Mouse (Mus musculus): Measurements from ENCODE around the gene Slc25a21.

Gene Slc25a21

DNA sequence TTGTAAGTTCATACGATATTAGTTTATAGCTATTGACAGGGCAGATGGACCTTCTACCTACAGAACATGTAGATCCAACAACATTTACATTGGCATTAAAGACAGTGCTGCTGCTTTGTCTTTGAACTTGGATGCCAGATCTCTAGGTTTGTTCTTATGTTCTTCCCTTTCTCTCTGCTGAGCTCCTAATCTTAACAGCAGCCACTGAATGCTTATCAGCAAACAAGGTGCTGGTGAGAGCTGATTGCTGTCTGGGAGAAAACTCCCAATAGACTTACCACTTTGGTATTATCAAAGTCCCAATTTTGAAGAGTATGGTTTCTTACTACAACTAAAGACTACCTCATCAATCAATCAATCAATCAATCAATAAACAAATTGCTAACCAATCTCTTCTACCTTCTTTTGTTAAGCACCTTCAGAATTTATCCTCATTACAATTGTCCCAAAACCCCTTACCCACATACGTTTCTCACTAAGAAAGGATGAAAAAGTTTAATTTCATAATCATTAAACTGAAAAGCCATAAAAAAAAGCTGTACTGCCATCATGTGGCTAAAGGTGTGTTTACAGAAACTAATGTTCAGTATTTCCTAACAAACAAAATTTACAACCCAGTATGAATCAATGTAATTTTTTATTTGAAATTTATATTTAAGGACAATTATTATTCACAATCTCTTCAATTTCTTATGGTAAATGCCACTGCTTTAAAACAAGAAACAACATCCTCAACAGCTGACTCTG lies 12.7 kb downstream of the Slc25a21 start:
- DNase-seq (ENCODE audit: low spot score in 2 of 2), result no peak

DNA sequence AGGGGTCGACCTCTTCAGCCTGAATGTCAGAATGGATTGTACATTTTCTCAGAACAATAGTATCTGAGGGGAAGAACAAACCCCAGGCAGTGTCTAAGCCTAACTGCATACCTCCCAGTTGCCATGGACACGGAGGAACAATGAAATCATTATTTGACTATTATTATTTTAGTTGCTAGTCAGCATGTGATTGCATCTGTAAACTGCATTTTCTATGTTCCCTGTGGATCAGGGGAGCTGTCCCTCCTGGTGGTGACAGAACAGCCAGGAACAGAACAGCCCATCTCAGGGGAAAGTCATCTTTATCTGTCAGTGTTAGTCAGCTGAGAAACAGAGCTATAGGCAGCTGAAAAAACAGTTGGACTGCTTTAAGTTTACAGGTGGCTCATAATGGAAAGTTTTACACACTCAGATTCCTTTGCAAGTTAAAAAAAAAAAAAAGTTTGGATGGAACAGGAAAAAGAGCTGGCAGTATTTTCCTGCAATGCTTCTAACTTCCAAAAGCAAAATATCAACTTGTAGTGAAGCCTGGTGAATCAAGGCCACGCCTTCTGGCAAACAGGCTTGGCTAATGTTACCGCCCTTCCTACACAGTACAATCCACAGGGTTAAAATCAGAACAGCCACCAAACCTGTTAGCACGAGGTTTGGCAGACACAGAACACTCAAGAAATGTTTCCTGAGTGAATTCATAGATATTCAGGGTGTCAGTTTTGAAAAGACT lies 17.6 kb downstream of the Slc25a21 start:
- no peak for DNase-seq (ENCODE audit: low spot score in 2 of 2)

DNA sequence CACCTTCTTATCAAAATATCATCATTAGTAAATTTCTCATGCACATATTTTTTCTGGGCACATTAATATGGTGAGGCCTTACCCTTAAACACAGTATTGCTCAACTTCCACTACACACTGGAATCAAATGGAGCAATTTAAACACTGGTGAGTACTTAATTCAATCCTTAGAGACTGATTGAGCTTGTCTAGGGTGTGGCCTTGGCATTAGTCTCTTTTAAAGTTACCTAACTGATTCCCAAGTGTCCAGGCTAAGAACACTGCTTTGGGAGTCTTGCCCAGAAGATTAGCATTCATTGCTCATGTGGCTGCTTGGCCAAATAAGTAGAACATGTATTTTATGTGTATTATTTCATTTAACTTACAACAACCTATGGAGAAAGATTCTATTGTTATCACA lies 18.5 kb downstream of the Slc25a21 start:
- DNase-seq (ENCODE audit: low spot score in 2 of 2), result no peak

DNA sequence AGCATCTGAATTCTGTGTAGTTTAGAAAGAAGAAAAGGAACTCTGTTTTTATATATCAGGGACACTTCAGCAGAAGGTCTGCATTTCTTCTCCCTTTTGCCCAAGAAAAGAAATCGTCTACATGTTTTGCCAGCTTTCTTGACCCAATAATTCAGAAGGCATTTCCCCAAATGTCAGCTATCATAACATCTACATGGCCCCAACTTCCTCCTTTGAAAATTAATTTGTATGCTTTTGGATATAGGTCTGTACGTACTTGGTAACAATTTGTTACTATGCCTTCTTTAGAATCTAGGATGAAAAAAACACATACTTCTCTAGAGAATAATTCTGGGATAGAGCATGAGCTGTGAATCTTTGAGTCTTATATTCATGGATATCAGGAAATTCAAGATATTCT lies 34.0 kb downstream of the Slc25a21 start:
- DNase-seq (ENCODE audit: low spot score in 2 of 2), result no peak

DNA sequence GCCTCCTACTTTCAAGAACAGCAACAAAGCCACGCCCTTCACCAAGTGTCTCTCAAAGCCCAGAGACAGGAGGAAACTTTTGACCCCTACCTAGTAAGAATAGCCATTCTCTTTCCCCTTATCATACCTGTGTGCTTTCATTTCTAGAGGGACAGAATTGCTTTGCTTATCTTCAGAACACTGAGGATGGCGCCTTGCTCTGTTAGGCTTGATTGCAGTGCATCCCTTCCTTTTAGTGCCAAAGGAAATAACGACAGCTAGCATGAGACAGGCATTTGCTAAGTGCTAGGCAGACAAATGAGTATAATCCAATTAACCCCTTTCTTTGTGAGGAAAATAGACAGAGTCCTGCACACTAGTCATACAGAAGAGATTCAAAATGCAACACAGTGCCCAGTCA lies 34.4 kb downstream of the Slc25a21 start:
- no peak for DNase-seq (ENCODE audit: low spot score in 2 of 2)

DNA sequence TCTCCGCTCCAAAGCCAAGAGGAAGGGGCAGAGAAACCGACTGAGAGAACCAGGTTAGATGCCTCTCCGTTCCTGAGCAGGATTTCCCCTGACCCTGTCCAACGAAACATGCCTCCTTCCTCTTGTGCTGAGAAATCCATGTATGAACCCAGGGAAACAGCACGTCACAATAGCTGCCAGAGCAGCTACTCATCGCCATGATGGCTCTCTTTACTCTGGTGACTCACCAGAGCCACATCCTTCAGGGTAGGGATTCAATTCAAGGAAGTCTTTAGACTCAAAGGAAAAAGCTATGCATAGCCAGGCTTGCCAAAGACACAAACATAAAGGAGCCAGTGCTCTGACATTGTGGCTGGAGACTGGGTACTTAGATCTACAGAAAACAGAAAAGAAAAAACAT lies 37.4 kb downstream of the Slc25a21 start:
- no peak for DNase-seq (ENCODE audit: low spot score in 2 of 2)

DNA sequence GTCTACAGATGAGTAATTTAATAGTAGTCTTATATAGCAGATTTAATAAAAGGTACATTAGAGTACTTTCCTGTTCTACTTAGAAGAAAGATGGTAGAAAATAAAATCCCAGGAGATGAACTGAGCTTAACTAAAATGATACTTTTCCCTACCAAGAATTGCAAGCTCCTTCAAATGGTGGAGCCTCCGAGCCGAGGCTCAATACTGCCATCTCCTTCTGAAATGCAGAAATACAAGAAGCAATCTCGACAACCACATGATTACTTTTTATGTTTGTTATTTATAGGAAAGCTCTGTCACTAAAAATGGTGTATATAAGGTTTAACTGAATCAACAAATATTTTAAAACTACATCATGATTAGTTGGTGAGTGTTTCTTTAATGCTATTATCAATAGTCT lies 39.0 kb downstream of the Slc25a21 start:
- DNase-seq (ENCODE audit: low spot score in 2 of 2), result no peak

DNA sequence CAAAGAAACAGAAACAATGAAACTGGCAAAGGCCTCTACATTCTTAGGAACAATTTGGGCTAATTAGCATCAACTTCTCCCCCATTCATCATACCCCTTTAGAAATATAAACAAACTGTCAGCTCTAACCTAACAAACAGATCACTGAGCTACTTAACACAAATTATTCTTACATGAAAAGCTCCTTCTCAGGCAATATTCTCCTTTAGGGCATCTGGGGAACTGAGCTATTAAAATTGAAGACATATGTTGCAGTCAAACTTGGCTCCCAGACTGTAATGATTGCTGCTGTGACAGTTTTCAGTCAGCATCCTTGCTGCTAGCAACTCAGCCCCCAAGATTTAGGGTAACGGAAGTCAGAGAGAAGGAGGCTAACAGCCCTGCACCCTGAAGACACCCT lies 58.3 kb downstream of the Slc25a21 start:
- DNase-seq (ENCODE audit: low spot score in 2 of 2), result no peak

DNA sequence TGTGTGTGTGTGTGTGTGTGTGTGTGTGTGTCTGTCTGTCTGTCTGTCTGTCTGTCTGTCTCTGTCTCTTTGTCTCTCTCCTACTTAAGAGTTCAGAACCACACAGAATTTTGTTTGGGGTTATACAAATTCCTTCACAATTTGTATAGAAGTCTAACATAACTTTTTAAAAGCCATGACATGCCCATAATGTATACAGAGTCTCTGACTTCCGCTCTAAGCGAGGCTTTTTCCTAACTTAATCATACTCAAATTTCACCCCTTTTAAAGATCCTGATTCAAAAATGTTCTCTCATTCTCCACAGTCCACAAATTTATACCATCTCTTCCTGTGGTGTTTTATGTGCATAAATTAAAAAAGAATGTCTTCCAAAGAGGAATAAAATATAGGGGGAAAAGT lies 59.5 kb downstream of the Slc25a21 start:
- no peak for DNase-seq (ENCODE audit: low spot score in 2 of 2)

DNA sequence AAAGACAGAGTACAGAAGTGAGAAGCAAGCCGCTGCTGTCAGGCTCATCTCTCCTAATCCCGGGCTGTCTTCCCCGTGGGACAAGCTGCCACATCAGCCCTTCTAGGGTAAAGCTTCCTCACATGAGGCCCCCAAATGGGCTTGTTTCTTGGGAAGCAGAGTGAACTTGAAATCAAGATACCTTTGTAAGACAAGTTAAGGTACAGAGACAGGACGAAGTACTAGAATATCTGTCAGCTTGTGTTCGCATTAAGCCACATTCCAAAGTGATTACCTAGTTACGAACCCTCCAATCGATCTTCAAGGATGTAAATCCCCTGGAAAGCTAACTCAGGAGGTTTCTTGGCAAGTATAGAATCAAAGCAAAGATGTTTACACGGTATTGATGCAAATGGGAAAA lies 78.7 kb downstream of the Slc25a21 start:
- DNase-seq (ENCODE audit: low spot score in 2 of 2), result no peak

DNA sequence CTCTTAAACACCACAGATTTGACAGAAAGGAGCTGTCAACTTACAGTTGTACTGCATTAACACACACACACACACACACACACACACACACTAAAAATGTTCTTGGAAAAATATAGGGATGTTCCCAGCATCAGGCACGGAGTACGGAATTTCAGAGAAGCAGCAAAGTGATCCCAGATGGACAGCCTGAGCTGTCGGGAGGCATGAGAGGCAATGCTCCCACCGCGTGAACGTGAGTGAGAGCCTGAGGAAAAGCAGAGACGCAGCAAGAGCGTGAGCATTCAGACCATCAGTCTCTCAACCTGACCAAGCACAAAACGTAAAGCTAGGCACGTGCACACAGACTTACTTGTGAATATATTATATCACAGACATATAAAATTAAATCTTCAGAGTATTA lies 81.8 kb downstream of the Slc25a21 start:
- no peak for DNase-seq (ENCODE audit: low spot score in 2 of 2)

DNA sequence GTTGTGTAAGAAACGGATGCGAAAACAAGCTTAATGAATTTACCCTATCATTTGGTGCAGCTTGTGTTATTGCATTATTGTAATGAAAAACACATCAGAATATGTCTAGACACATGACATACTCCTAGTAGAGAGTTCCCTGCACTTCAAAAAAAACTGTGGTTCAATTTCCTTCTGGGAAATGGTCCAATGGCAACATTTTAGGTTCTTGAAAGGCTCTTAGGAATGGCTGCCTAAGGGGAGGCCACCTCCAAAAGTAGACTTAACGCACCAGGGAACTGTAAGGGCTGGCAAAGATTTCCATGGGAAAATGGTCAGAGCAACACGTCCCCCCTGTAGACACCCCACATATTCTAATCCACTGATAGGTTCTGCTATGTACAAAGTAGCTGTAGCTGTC lies 87.9 kb downstream of the Slc25a21 start:
- DNase-seq (ENCODE audit: low spot score in 2 of 2), result no peak

DNA sequence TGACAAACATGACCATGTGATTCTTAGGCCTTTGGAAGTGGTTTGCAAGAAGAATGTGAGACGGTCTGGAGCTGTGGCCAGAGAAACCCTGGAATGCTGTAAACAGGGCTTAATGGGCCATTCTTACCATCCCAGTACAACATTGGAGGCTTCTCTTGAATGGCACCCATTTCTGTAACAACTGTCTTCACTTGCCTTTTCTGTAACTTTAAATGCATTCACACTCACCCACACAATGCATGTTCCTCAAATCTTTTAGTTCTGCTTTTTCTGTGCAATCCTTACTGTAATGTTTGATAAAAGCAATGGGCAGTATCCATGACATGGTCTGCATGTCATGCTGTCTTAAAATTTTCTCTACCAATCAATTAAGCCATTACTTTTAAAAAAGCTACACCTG lies 95.0 kb downstream of the Slc25a21 start:
- DNase-seq (ENCODE audit: low spot score in 2 of 2), result no peak

DNA sequence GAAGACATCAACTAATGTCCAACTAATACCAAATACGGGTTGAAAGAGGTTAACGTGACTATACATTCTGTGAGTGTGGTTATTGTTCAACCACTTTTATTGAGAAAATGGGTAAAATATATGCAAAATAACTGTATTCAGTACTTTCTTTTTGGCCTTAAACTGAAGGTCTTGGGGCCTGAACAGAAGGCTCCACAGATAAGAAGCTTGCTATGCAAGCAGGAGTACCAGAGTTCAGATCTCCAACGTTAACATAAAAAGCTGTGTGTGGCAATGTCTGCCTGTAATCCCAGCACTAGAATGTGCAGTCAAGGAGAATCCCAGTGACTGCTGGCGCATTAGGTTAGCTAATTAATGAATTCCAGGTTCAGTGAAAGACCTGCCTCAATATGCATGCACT lies 96.7 kb downstream of the Slc25a21 start:
- no peak for DNase-seq (ENCODE audit: low spot score in 2 of 2)

DNA sequence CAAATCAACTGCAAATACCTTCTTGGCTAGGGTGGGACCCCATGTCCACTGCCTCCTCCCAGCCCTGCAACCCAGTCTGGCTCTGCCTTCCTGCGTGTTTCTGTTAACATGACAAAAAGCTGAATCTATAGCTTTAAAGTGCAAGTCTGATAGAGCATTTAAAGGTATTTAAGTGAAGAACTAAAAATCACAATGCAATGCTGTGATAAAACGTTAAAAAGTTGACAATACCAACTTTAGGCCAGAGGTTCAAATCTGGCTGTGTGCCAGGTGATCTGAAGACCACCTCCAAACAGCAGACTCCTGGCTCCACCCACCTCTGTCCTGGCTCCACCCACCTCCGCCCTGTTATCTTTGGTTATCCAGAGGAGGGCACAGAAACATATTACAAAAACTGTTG lies 98.2 kb downstream of the Slc25a21 start:
- DNase-seq (ENCODE audit: low spot score in 2 of 2), result no peak

DNA sequence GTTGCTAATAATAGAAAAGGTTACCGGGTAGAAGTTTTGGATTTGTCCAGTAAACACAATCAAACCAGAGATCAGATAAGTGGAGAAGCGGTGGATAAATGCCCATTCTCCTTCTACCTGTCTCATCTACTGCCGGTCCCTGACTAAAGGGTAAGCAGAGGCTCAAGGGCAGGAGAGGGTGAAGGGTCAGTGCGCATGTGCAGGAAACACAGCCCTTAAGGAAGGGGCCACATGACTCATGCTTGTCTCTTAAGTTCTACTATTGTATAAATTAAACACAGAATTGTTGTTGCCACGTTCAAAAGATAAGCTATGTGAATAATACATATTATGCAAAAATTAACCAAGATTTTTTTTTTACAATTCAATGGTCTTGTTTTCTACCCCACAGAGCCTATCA lies 98.9 kb downstream of the Slc25a21 start:
- no peak for DNase-seq (ENCODE audit: low spot score in 2 of 2)

DNA sequence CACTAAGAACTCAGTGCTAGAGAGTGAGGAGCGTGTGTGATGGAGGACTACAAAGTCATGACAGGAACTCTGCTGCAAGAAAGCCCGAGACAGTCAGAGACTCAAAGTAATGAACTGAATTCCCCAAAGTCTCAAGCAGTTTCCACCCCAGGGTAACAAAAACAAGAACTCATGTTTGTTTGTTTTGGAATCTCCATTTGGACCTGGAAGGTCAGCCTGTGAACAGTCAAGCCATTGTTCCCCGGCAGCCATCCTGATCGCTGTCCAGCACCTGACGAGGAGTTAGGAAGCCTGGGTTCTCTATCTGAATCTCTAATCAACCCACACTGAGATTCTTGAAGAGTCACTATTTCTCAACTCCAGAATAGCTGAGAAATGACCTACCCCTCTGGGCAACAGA lies 104.2 kb downstream of the Slc25a21 start:
- no peak for DNase-seq (ENCODE audit: low spot score in 2 of 2)

DNA sequence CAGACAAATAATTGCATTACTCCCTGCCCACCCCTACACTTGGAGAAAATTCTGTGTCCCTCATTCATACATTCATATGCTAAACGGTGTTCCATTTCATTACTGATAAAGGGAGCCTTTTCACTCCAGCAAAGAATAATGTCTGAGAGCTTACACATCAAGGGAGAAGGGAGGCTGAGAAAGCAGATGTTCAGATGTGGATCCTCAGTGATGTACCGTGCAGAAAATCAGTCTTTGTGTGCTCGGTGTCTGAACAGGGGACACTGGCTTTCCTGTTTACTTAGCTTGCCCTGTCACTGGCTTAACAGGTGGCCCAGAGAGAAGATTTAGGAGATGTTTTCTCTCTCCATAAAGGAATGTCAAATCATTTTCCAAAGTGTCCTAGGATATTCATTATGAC lies 112.8 kb downstream of the Slc25a21 start:
- DNase-seq (ENCODE audit: low spot score in 2 of 2), result no peak

DNA sequence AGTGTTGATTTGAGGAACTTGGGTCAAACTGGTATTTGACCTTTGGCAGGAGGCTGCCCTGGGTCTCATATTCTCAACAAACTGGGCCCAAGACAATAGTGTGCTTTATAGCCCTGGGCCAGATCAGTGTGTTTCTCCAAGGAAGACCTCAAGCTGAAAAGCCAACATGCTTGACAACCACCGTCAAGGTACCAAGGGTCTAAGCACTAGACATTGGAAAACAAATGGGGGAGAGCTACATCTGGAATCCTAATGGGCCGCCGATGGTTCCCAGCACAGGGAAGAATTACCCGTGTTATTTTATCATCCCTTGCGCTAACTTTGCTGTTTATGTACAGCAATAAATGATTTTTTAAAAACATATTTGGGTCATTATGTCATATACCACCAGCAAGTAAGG lies 113.7 kb downstream of the Slc25a21 start:
- DNase-seq (ENCODE audit: low spot score in 2 of 2), result no peak

DNA sequence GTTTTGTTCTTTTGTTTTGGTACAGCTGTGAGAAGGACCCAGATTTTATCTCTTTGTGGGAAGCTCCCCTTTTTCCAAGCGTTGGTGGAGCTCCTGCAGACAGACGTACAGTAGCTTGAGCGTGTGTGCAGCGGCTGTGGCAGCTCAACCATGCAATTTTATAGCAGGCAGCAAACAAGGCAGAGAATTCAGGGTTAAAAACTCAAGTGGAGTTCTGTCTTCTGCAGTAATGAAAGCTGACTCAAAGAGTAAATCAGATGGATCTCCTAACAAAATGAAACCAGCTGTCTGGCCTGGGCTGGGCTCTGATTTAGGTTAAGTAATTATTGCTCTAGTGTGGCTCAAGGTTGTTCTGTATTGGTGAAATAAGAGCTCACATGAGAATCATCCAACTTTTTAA lies 120.7 kb downstream of the Slc25a21 start:
- no peak for DNase-seq (ENCODE audit: low spot score in 2 of 2)

DNA sequence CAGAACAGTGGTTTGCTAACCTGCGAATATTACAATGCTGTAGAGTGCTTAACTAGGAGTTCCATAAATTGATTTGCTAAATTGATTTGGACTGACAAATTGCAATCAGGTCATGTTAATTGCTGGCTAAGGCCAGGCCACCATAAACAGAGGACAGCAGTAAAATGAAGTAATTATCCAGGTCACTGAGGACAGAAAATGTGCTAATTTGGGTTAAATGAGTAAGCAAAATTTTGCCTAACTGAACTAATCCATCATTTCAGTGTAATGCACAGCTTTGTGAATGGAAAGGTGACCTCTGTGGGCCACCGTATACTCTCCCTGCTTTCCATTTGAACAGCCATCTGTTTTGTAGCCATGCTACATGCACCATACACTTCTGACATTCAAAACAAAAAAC lies 124.7 kb downstream of the Slc25a21 start:
- DNase-seq (ENCODE audit: low spot score in 2 of 2), result no peak

DNA sequence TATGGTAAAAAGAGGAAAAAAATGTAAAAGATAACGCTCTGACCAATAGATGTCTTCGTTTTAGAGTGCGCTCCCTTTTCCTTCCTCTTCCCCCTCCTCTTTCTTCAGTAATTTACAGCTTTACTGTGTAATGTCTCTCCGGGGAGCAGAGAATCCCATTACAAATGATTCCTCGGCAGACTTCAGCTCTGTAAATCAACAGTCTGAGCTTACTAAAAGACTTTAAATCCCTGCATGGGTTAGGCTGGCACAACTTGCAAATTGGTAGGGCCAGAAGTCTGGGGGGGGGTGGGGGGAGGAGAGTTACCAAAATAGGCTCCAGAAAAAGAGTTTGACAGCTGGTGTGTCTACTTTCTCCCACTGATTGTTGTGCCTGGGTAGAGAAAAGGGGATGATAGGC lies 128.7 kb downstream of the Slc25a21 start:
- no peak for DNase-seq (ENCODE audit: low spot score in 2 of 2)

DNA sequence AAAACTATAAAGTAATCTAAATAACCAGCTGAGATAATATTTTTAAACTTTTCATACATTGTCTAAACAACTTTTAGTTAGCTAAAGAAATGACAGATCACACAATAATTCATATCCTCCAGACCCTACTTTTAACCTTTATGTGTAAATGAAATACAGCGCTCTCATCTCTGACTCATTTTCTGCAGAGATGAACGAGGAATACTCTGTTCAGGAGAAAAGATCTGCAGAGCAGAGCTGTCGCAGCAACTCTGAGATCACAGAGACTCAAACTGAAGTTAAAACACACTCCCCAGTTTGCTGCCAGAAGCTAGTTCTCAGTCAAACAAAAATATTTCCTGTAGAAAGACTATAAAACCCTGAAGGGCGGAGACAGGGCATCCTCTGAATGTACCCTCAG lies 177.5 kb downstream of the Slc25a21 start:
- DNase-seq (ENCODE audit: low spot score in 2 of 2), result no peak

DNA sequence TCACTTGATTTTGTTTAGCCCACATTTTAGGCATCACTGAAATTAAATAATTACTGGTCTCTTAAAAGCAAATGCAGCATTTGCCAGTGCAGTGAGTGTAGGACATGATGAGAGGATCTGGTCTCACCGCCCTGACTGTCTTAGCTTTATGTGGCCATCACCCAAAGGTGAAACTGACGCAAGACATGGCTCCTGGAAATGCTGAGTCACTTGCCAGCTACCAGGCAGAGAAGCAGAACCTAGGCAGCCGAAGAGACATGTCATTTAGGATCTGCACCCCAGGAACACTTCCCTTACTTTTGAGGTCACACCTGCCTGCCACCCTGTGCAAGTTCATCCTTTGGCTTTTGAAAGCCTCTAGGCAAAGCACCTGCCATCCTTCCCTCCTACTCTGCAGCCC lies 180.4 kb downstream of the Slc25a21 start:
- no peak for DNase-seq (ENCODE audit: low spot score in 2 of 2)
